Mouse (Mus musculus): ENCODE measurements around the gene Sdccag8. TPM values are rescaled to one million over a fixed set of nuclear protein-coding genes. Genes with fewer than 3 reads are reported as not detected.

Sdccag8 gene
- total RNA-seq, 2 experiments from 2014 or later: 3.1 to 4.1 TPM

GRCm38 (mm10) chr1:177019668-177020067 lies 205.2 kb downstream of the Sdccag8 start:
- intact Hi-C loops (cut with DNase I; ENCODE audit: low total_unique reads): no loop called here
- DNase-seq: no peak

- DNase-seq: no peak
- intact Hi-C loops (cut with DNase I; ENCODE audit: low total_unique reads): no loop called here
Measured at GRCm38 (mm10) chr1:177022751-177023150, 208.3 kb downstream of the Sdccag8 start.

- no peak for DNase-seq
- intact Hi-C loops (cut with DNase I; ENCODE audit: low total_unique reads): no loop called here
Measured at GRCm38 (mm10) chr1:177027706-177028105, 213.2 kb downstream of the Sdccag8 start.

GRCm38 (mm10) chr1:177029032-177029431 lies 214.6 kb downstream of the Sdccag8 start:
- intact Hi-C loops (cut with DNase I; ENCODE audit: low total_unique reads): no loop called here
- DNase-seq: no peak

- no peak for DNase-seq
- intact Hi-C loops (cut with DNase I; ENCODE audit: low total_unique reads): no loop called here
Measured at GRCm38 (mm10) chr1:177030669-177031068, 216.2 kb downstream of the Sdccag8 start.

GRCm38 (mm10) chr1:177031196-177031595 lies 216.7 kb downstream of the Sdccag8 start:
- no peak for DNase-seq
- intact Hi-C loops (cut with DNase I; ENCODE audit: low total_unique reads): no loop called here

GRCm38 (mm10) chr1:177032233-177032632 lies 217.8 kb downstream of the Sdccag8 start:
- intact Hi-C loops (cut with DNase I; ENCODE audit: low total_unique reads): no loop called here
- DNase-seq: no peak

GRCm38 (mm10) chr1:177035460-177035859 lies 221.0 kb downstream of the Sdccag8 start:
- intact Hi-C loops (cut with DNase I; ENCODE audit: low total_unique reads): no loop called here

GRCm38 (mm10) chr1:177038383-177038782 lies 223.9 kb downstream of the Sdccag8 start:
- no peak for DNase-seq
- intact Hi-C loops (cut with DNase I; ENCODE audit: low total_unique reads): no loop called here

More at GRCm38 (mm10) chr1:177035460-177035859, 221.0 kb downstream of the Sdccag8 start:
- no peak for DNase-seq

- DNase-seq: no peak
- intact Hi-C loops (cut with DNase I; ENCODE audit: low total_unique reads): no loop called here
Measured at GRCm38 (mm10) chr1:177039093-177039674, 224.7 kb downstream of the Sdccag8 start.

GRCm38 (mm10) chr1:177040058-177040457 lies 225.6 kb downstream of the Sdccag8 start:
- intact Hi-C loops (cut with DNase I; ENCODE audit: low total_unique reads): no loop called here

GRCm38 (mm10) chr1:177045885-177046284 lies 231.4 kb downstream of the Sdccag8 start:
- no peak for DNase-seq
- intact Hi-C loops (cut with DNase I; ENCODE audit: low total_unique reads): no loop called here

More at GRCm38 (mm10) chr1:177040058-177040457, 225.6 kb downstream of the Sdccag8 start:
- no peak for DNase-seq

GRCm38 (mm10) chr1:177046963-177047362 lies 232.5 kb downstream of the Sdccag8 start:
- DNase-seq: no peak
- intact Hi-C loops (cut with DNase I; ENCODE audit: low total_unique reads): no loop called here

- no peak for DNase-seq
- intact Hi-C loops (cut with DNase I; ENCODE audit: low total_unique reads): no loop called here
Measured at GRCm38 (mm10) chr1:177048773-177049172, 234.3 kb downstream of the Sdccag8 start.

- no peak for DNase-seq
- intact Hi-C loops (cut with DNase I; ENCODE audit: low total_unique reads): no loop called here
Measured at GRCm38 (mm10) chr1:177051366-177051963, 237.0 kb downstream of the Sdccag8 start.

GRCm38 (mm10) chr1:177054891-177055290 lies 240.4 kb downstream of the Sdccag8 start:
- intact Hi-C loops (cut with DNase I; ENCODE audit: low total_unique reads): no loop called here
- no peak for DNase-seq

GRCm38 (mm10) chr1:177061761-177062160 lies 247.3 kb downstream of the Sdccag8 start:
- no peak for DNase-seq
- intact Hi-C loops (cut with DNase I; ENCODE audit: low total_unique reads): no loop called here

- intact Hi-C loops (cut with DNase I; ENCODE audit: low total_unique reads): no loop called here
- no peak for DNase-seq
Measured at GRCm38 (mm10) chr1:177065732-177066131, 251.3 kb downstream of the Sdccag8 start.

- intact Hi-C loops (cut with DNase I; ENCODE audit: low total_unique reads): no loop called here
Measured at GRCm38 (mm10) chr1:177067123-177067646, 252.7 kb downstream of the Sdccag8 start.

GRCm38 (mm10) chr1:177069161-177069560 lies 254.7 kb downstream of the Sdccag8 start:
- intact Hi-C loops (cut with DNase I; ENCODE audit: low total_unique reads): no loop called here
- no peak for DNase-seq

More at GRCm38 (mm10) chr1:177067123-177067646, 252.7 kb downstream of the Sdccag8 start:
- no peak for DNase-seq

All from gastrocnemius, postnatal 14 days (tissue).